Mouse (Mus musculus) left cerebral cortex, adult 9 months (tissue): ENCODE measurements at regions not wholly inside any gene's neighbourhood (a gene's known extent, or its start where the extent isn't known, plus 50 kb on each side); places are given as distances from the start of the nearest gene placed in this dataset.

Experiments used
- DNase-seq, 2 experiments: peaks; one replicate each; pipeline ENCODE4 v3.0.0; 2022; ENCODE audit warnings: low spot score in 2 of 2

- DNase-seq, result no peak
These were observed 462.1 kb upstream of the Arglu1 start for GRCm38 (mm10) chr8:9152313-9152925.

DNA sequence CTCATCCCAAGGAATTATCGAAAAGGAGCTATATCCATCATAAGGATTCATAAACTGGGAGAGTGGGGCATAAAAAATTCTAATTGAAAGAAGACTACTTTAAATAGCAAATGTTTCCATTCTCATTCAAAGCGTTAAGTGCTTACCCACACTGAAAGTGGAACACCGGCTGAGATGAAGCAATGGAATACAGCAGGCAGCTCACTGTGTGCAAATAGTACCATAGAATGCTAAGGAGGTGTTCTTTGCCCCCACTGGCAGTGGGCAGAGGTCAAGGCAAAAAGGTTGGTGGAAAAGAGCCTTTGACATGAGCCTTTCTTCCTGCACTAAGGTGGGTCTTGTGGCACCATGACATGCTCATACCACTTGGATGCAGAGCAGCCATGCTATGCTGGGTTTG, 454.0 kb upstream of the Arglu1 start:
- DNase-seq, result no peak

GRCm38 (mm10) chr8:9139781-9140180, 449.5 kb upstream of the Arglu1 start:
- no peak for DNase-seq

DNA sequence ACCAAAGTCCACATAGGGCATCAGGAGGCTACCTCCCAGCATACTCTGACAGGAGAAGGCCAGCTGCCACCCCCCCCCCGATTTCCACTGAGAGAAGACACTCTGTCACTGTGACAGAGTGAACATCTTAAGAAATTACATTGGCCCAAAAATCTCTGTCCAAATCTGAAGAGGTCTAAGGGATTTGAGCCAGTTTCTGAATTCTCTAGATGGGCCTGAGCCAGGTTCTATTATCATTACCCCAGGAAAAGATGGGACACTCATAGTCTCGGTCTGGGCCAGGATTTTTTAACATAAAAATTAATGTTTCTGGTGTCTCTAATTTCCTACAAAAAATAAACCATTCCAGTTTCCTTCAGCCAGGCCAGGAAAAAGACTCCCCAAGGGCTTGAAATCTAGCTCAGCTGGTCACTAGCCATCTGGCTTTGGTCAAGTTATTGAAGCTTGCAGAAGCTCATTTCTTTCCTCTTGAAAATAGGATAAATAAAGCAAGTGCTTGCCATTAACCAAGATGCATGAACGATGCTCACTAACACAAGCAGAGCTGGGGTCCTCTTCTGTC, 448.8 kb upstream of the Arglu1 start:
- no peak for DNase-seq

DNA sequence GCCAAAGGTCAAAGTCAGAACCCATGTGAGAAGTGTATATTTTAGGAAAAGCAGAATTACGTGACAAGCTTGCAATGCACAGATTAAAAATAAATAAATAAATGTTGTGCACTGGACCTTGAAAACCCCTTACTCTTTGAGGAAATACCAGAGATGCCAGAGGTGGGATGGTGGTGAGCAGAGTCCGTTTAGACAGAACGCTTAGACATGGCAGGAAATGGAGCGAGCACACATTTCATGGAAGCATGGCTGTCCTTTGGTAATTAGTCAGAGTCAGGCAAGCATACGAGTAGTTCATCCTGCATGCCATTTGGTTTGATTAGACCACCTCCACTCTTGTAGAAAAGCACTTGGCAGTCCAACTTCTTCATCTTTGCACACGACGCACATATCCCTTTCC, 443.4 kb upstream of the Arglu1 start:
- no peak for DNase-seq

DNA sequence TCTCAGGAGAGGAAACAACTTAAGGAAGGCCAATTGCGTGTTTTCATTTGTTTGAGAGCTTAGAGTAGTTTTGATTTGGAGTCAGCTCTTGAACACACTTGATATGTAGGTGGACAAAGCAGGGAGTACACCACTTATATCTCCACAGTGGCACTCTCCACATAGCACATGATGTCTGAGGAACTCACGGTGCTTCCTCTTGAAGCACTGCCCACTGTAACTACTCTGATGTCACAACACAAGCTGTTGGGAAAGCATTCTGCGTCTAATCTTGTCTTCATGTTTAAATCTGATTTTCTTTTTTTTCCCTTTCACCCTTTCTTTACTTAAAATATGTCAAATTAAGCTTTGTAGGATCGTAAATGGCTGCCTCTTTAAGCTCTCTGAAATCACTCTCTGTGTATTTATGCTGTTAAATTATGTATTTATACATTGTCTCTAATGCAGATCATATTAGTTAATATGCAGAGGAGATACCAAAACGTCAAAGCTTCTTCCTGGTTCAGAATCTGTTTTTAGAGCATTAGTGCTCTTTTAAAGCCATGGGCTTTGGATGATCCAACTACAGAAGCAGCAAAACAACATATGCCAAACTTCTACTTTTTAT, 442.4 kb upstream of the Arglu1 start:
- no peak for DNase-seq

- no peak for DNase-seq
These were observed 440.9 kb upstream of the Arglu1 start for GRCm38 (mm10) chr8:9131249-9131648.

DNA sequence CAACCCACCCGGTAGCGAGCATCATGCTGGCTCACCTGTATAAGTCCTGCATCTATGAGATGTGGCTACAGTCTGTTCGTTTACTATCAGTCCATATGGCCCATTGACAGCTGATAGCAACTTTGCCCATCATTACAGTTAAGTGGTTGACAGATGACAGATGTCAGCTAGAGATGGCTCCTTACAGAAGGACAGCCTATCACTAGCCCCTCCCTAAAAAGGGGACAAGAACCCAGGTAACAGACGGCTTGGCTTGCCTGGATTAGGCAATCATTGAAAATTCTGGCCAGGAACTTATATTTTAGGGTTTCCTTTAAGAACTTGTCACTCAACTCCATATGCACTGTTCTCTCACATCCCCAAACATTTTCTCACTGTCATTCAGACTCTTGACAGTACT, 434.2 kb upstream of the Arglu1 start:
- DNase-seq, result no peak

DNA sequence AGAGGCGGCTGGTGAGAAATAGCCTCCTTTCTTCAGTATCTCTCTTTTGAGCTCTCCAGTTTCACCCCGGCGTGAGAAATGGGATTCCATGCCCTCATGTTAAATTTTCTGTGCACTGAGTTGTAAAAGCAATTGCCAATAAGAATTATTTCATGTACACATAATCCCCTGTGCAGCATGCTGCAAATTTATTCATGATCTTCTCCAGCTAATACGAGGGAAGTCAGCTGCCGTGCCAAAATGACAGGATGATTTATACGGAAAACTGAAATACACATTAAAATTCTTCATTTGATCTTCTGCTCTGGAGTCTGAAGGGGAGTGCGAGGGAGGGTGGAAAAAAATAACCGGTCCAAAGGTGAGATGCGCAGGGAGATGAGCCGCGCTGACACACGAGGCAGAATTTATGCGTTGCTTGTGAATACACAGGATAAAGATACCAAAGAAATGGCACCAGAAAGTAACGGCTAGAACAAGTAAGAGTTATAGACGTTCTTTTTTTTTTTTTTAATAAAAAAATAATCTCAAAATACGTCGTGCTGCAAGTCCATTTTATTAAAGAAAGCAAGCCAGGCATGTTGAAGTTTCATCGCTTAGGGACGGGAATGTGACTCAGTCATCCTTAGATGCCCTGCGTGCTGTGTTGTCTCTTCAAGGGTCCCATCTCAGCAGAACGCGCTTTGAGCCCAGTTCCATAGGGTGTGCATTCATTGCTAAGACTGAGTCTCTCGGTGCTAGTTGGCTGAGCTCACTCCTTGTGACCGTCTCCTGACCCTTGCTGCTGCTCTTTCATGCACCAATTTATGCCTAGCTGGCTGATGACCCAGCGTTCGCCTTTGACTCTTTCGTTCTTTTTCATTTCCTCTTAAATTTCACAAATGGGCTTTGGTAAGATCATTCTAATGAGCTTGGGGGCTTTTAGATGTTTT, 427.8 kb upstream of the Arglu1 start:
- DNase-seq, result no peak

DNA sequence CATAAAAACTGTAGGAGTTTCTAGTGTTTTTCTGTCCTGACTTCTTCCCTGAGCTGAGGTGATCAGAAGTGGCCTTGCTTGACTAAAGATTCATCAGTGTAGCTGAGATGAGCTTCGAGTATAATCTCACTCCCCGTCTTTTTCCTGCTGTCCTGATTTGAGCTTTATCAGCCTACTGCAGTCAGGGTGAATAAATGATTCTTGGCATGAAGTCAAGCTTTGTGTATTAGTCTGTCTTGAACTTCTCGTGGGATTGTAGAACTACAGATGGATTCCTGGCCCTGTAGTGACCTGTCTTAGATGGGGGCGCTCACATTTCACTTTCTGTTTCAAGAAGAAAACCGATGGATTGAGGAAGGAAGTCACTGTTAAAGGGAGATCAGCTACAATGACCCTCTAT, 405.7 kb upstream of the Arglu1 start:
- DNase-seq, result no peak

GRCm38 (mm10) chr8:9094002-9094401, 403.7 kb upstream of the Arglu1 start:
- DNase-seq, result no peak

- no peak for DNase-seq
These were observed 403.0 kb upstream of the Arglu1 start for GRCm38 (mm10) chr8:9093356-9093755.

DNA sequence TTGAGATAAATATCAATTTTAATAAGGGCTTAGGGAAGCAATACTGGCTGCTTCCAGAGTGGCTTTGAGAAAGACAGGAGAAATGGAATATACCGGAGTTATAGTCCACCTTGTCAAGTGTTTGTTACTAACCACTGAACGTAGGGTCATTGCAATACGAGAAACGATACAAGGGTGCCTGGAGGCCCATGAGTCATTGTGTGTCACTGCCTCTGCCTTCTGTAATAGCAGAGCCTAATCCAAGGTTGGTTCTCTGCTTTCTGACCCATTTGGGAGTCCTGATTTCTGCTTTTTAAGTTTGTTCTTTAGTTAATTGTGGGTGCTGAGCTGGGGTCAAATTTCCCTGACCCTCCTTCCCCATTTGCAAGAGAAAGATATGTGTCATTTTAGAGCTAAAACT, 382.4 kb upstream of the Arglu1 start:
- no peak for DNase-seq

- no peak for DNase-seq
These were observed 382.0 kb upstream of the Arglu1 start for GRCm38 (mm10) chr8:9072286-9072685.

DNA sequence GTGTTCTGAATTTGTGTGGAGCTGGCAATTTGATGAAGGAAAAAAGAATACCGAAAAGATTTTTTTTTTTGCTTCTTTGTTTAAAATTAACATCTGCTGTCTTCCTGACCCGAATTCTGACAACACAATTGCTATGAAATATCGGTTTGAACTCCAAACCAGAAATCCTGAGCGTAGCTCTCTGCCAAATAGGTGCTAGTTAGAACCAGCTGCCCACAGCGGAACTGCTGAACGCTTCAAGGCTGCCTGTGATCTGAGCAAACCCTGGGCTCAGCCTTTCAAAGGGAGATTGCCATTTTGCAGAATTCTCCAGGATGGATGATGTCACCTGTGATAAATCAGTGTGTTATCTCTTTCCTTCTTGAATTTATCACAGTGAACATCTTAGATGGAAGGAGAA, 380.6 kb upstream of the Arglu1 start:
- DNase-seq, result no peak

DNA sequence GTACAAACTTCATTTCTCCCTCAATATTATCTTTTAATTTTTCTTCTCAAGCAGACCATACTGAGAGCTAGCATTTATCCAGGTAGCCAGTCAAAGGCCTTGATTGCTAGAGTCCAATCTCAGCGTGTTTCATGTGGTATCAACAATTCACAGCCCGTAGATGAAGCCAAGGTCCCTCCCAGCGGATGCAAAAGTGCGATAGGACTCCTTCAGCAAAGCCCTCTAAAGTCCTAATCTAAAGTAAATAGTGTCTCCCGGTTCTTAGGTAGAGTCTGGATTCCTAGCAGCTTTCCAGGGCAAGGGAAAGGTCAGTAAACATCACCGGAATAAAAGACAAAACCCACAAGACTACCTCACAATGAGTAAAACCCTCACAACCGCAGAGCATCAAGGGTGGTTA, 379.5 kb upstream of the Arglu1 start:
- no peak for DNase-seq

DNA sequence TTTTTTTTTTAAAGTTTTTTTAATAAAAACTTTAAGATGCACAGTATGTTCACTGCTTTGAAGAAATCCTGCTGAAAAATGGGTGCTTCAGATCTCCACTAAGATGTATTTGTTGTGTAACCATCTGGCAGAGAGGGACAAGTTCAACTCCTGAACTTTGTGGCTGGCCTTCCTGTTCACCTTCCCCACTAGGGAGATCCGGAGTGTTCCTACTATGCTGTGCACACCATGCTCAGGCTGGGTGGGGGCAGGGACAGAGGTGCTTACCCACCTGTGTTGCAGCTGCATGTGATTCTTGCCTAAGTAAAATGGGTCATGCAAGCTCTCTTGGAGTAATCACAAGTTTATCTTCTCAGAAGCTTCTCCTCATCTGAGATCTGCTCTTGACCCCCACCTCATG, 377.4 kb upstream of the Arglu1 start:
- DNase-seq, result no peak

- peak in 1 of 2 experiments; percentile 53 for DNase-seq
These were observed 369.8 kb upstream of the Arglu1 start for GRCm38 (mm10) chr8:9060166-9060565.

GRCm38 (mm10) chr8:9055416-9055819, 365.1 kb upstream of the Arglu1 start:
- no peak for DNase-seq

GRCm38 (mm10) chr8:9054801-9055200, 364.5 kb upstream of the Arglu1 start:
- DNase-seq, result no peak

DNA sequence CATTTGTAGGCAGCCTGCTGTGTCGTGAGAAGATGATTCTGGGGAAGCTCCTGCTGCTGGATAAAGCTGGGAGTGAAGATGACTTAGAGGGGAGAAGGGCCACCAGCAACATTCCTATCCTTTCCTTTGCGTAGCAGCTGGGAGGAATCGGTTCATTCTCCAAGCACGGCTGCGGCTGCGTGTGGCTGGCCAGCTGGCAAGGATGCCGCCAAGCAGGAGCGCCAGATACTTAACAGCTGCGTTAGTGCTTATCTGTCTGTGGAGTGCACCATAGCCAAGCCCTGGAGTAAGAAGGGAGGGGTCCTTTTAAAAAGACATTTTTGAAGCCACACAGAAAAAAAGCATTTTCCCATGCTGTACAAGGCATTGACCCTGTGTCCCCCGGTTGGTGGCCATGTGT, 361.4 kb upstream of the Arglu1 start:
- peak in 1 of 2 experiments; percentile 34 for DNase-seq

DNA sequence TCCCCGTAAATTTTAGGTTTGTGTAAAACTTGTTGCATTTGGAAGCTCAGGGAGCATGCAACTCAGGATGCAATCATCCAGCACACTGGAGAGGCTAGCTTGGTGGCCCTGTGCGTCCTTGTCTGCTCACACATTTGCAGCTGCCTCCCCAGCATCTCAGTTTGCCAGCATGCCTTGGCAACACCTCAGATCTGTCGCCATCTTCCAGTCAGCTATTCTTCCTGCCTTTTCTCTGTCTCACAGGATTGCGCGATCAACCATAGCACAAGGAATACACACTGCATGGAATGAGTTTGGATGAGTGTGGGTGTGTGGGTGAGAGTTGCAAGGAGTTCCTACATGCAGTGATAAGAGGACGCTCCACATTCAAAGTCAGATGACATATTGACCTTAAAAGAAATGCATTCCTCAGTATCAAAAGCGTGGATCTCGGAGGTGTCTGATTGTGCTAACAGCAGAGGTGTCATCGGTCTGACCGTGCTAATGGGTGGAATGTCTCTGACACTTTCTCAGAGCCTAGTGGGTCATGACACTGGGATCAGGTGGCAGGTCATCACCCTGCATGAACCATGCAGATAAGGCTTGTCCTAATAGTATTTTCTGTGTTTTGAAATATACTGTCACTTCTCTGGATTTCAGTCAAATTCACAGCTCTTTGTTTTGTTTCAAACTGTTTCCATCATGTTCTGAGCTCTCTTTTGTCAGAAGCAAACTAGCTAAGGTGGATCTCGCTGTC, 360.6 kb upstream of the Arglu1 start:
- DNase-seq, result no peak
